Mouse (Mus musculus) CH12.LX (cell line): ENCODE results near the gene Aunip. TPM values are rescaled to one million over a fixed set of nuclear protein-coding genes. Genes with fewer than 3 reads are reported as not detected.

Experiments used
- DNase-seq: peaks from one replicate; pipeline ENCODE4 v3.0.0-alpha.2; 2013; ENCODE audit errors: extremely low read depth
- H3K27ac ChIP-seq: 2 replicates; pipeline ENCODE4 v1.5.1; 2012; ENCODE audit warnings: low read depth, mild to moderate bottlenecking, control low read depth, moderate library complexity; ENCODE audit not compliant: insufficient read depth
- H3K27me3 ChIP-seq: replicated peaks from 2 replicates; pipeline ENCODE3; 2012; ENCODE audit warnings: inconsistent platforms
- H3K36me3 ChIP-seq, 2 experiments: replicated peaks in 1 of 2; 2 replicates each; pipeline versions ENCODE3 to v1.6.1; 2012; ENCODE audit warnings: inconsistent platforms in 1 of 2, low read length in 1 of 2, mild to moderate bottlenecking in 1 of 2, mixed read lengths in 1 of 2, moderate library complexity in 1 of 2; ENCODE audit not compliant: control insufficient read depth in 1 of 2, insufficient read depth in 1 of 2
- H3K4me1 ChIP-seq, 2 experiments: 2 replicates each; pipeline ENCODE4 v1.6.1; 2012; ENCODE audit warnings: inconsistent platforms in 1 of 2, moderate library complexity in 1 of 2; ENCODE audit not compliant: insufficient read depth in 2 of 2, control insufficient read depth in 1 of 2
- H3K4me2 ChIP-seq: 2 replicates; pipeline ENCODE4 v1.6.1; 2012; ENCODE audit warnings: low read depth, mild to moderate bottlenecking, control low read depth; ENCODE audit not compliant: poor library complexity, insufficient read depth, severe bottlenecking
- H3K4me3 ChIP-seq, 3 experiments: fragments of 150-350 bp in 1 of 3; sonication (generic) in 1 of 3; replicated peaks in 1 of 3; 2 replicates each; pipeline versions ENCODE3 to v1.5.1; 2011 to 2012; ENCODE audit warnings: low read depth in 2 of 3, low read length in 2 of 3, mild to moderate bottlenecking in 2 of 3, moderate library complexity in 2 of 3, control low read depth in 1 of 3, improper control_type of control experiment in 1 of 3, inconsistent platforms in 1 of 3, mixed read lengths in 1 of 3; ENCODE audit not compliant: poor library complexity in 1 of 3
- H3K79me2 ChIP-seq: replicated peaks from 2 replicates; pipeline ENCODE4 v1.6.1; 2012; ENCODE audit warnings: mild to moderate bottlenecking, moderate library complexity; ENCODE audit not compliant: control insufficient read depth, poor library complexity, insufficient read depth, severe bottlenecking; ENCODE audit errors: extremely low read depth
- H3K9ac ChIP-seq: 2 replicates; pipeline ENCODE4 v1.6.1; 2012; ENCODE audit warnings: low read depth, mild to moderate bottlenecking, control low read depth, moderate library complexity; ENCODE audit not compliant: insufficient read depth
- H3K9me3 ChIP-seq: replicated peaks from 2 replicates; pipeline ENCODE3; 2012; ENCODE audit warnings: low read length, inconsistent platforms, mixed read lengths
- KAT2A ChIP-seq: IDR thresholded peaks from 2 replicates; pipeline ENCODE4 v1.6.1; 2012; ENCODE audit warnings: low read length, improper control_type of control experiment, inconsistent platforms; ENCODE audit not compliant: insufficient replicate concordance
- MEF2A ChIP-seq: IDR thresholded peaks from 2 replicates; pipeline ENCODE4 v1.6.1; 2014; ENCODE audit warnings: low read depth, mild to moderate bottlenecking, inconsistent platforms, low read length, improper control_type of control experiment, borderline replicate concordance
- POLR2AphosphoS2 ChIP-seq: IDR thresholded peaks from 2 replicates; pipeline ENCODE4 v1.6.1; 2011; ENCODE audit warnings: low read depth, low read length, improper control_type of control experiment
- TCF12 ChIP-seq: IDR thresholded peaks from 2 replicates; pipeline ENCODE4 v1.6.1; 2014; ENCODE audit warnings: low read depth, mild to moderate bottlenecking, inconsistent platforms, low read length, improper control_type of control experiment
- USF2 ChIP-seq: conservative IDR thresholded peaks from 2 replicates; pipeline ENCODE4 v1.6.1; 2011; ENCODE audit warnings: low read depth, low read length, improper control_type of control experiment
- dilution Hi-C: fragments of 300-500 bp; cut with MboI; formaldehyde crosslinking; loops from 2 replicates; pipeline ENCODE4 v1.14.3; 2020; ENCODE audit warnings: low sequenced_read_pairs; ENCODE audit not compliant: extremely low pct_unique_long_range_greater_than_20kb, extremely low pct_ligation_motif_present
- in situ Hi-C: fragments of 300-500 bp; cut with MboI; formaldehyde crosslinking; loops from 3 replicates; pipeline ENCODE4 v1.14.3; 2019; ENCODE audit warnings: low sequenced_read_pairs, low pct_ligation_motif_present, low pct_unique_long_range_greater_than_20kb, mixed read lengths
- polyA plus RNA-seq: library from polyadenylated mRNA; unstranded; fragments of >175 nt; gene quantifications from 2 replicates; pipeline ENCODE4 v1.2.1, GENCODE M21; 2012; ENCODE audit warnings: low read depth; ENCODE audit not compliant: insufficient read length
- total RNA-seq, 2 experiments: library from RNA; depleted of rRNA; stranded (reverse); fragments of 300-350 nt in 1 of 2; fragments of >200 nt in 1 of 2; gene quantifications; 2 replicates each; pipeline ENCODE4 v1.2.3; 2012 to 2014

Aunip gene
- total and polyA plus RNA-seq, 3 experiments, result 11.5 to 14.9 (median 11.7) TPM

DNA sequence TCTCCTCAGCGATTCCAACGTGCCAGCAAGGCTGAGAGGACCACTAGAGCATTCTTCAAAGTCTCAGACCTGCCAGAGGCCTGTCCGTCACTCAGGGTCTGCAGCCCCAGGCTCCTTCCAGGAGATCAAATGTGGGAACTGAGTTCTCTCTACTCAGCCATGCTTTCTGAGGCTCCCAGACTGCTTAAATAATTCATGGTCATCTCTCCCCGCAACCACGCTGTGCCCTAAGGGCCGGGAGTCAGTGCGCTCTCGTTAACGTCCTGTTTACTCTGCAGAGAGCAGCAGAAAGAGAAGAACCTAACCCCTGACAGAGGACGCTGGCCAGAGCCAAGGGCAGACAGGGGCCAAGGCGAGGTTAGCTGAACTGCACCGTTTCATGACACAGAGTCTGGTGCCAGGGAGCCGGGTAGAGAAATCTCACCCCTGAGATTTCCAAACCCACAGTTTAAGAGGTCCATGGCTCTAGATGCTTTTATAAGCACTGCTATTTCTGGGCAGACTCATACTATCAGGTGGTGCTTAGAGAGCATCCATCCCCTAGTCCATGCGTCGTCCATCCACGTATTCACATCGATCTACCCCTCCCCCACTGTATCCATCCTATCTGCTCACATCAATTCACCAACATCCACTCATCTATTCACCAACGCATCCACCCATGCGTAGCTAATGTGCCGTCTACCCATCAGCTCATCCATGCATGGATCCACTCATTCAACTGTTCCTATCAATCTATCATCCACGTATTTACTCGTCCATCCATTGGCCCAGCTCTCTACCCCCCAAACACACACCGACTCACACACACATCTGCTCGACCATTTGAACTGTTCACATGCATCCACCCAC lies 61.9 kb downstream of the Aunip start:
- no peaks in the 10 kb centered on the region for H3K9me3 ChIP-seq
- H3K4me2 ChIP-seq, result no peak overlapping the region
- no peak overlapping the region for H3K27ac ChIP-seq
- H3K36me3 ChIP-seq, result no peaks in the 10 kb centered on the region
- dilution Hi-C loops, result no loop called here
- no peak for DNase-seq
- in situ Hi-C loops, result no loop called here
- peaks cover 3 to 9% of the 10 kb centered on the region in 2 experiments; a peak in 2 of 4 replicates for H3K4me1 ChIP-seq
- TF ChIP-seq USF2 (no peak), POLR2AphosphoS2 (no peak), KAT2A (no peak), TCF12 (no peak), MEF2A (no peak)
- no peaks in the 10 kb centered on the region for H3K79me2 ChIP-seq
- H3K4me3 ChIP-seq, result no peak overlapping the region
- H3K27me3 ChIP-seq, result no peaks in the 10 kb centered on the region
- H3K9ac ChIP-seq, result no peak overlapping the region

Other genes starting within 250 kb of the Aunip start
- gene Pdik1l, start 223.1 kb upstream of the Aunip start, total RNA-seq (2012; rRNA removed), result 14.6 and 16.1 TPM in 2 replicates
- 13.7 and 14.8 TPM in 2 replicates for gene Pdik1l, start 223.1 kb upstream of the Aunip start, total RNA-seq (2014; rRNA removed)
- 12.1 and 15.6 TPM in 2 replicates for gene Pdik1l, start 223.1 kb upstream of the Aunip start, polyA plus RNA-seq
- 0.25 TPM in 1 of 2 replicates, not detected in the other for gene Trim63, start 195.9 kb upstream of the Aunip start, total RNA-seq (2012; rRNA removed)
- gene Trim63, start 195.9 kb upstream of the Aunip start, total RNA-seq (2014; rRNA removed), result 0.16 TPM in 1 of 2 replicates, not detected in the other
- 0.38 and 0.49 TPM in 2 replicates for gene Trim63, start 195.9 kb upstream of the Aunip start, polyA plus RNA-seq
- gene Slc30a2, start 167.8 kb upstream of the Aunip start, total RNA-seq (2012; rRNA removed), result 8.9 and 9.7 TPM in 2 replicates
- gene Slc30a2, start 167.8 kb upstream of the Aunip start, total RNA-seq (2014; rRNA removed), result 4.5 and 5.1 TPM in 2 replicates
- 22.4 and 23.6 TPM in 2 replicates for gene Slc30a2, start 167.8 kb upstream of the Aunip start, polyA plus RNA-seq
- 1.0 and 4.5 TPM in 2 replicates for gene Extl1, start 127.1 kb upstream of the Aunip start, total RNA-seq (2012; rRNA removed)
- gene Extl1, start 127.1 kb upstream of the Aunip start, total RNA-seq (2014; rRNA removed), result 0.36 and 0.54 TPM in 2 replicates
- gene Extl1, start 127.1 kb upstream of the Aunip start, polyA plus RNA-seq, result 1.6 TPM in 2 replicates
- 10.5 and 10.7 TPM in 2 replicates for gene Pafah2, start 114.7 kb upstream of the Aunip start, total RNA-seq (2012; rRNA removed)
- 8.9 and 10.6 TPM in 2 replicates for gene Pafah2, start 114.7 kb upstream of the Aunip start, total RNA-seq (2014; rRNA removed)
- 9.1 and 10.4 TPM in 2 replicates for gene Pafah2, start 114.7 kb upstream of the Aunip start, polyA plus RNA-seq
- gene Stmn1, start 42.7 kb upstream of the Aunip start, total RNA-seq (2012; rRNA removed), result 39.4 and 48.0 TPM in 2 replicates
- 31.2 and 33.6 TPM in 2 replicates for gene Stmn1, start 42.7 kb upstream of the Aunip start, total RNA-seq (2014; rRNA removed)
- gene Stmn1, start 42.7 kb upstream of the Aunip start, polyA plus RNA-seq, result 34.7 and 38.3 TPM in 2 replicates
- 1.3 and 2.7 TPM in 2 replicates for gene Paqr7, start 14.3 kb upstream of the Aunip start, total RNA-seq (2012; rRNA removed)
- 0.43 and 0.55 TPM in 2 replicates for gene Paqr7, start 14.3 kb upstream of the Aunip start, total RNA-seq (2014; rRNA removed)
- 0.74 and 0.89 TPM in 2 replicates for gene Paqr7, start 14.3 kb upstream of the Aunip start, polyA plus RNA-seq
- gene Mtfr1l, start 24.4 kb downstream of the Aunip start, total RNA-seq (2012; rRNA removed), result 16.2 and 19.5 TPM in 2 replicates
- gene Mtfr1l, start 24.4 kb downstream of the Aunip start, total RNA-seq (2014; rRNA removed), result 27.8 and 34.0 TPM in 2 replicates
- 33.2 and 36.5 TPM in 2 replicates for gene Mtfr1l, start 24.4 kb downstream of the Aunip start, polyA plus RNA-seq
- 0.38 and 0.64 TPM in 2 replicates for gene Selenon, start 41.2 kb downstream of the Aunip start, total RNA-seq (2012; rRNA removed)
- 0.24 and 0.27 TPM in 2 replicates for gene Selenon, start 41.2 kb downstream of the Aunip start, total RNA-seq (2014; rRNA removed)
- gene Selenon, start 41.2 kb downstream of the Aunip start, polyA plus RNA-seq, result 0.65 and 1.0 TPM in 2 replicates
- 0.04 TPM in 2 replicates for gene Man1c1, start 193.3 kb downstream of the Aunip start, total RNA-seq (2012; rRNA removed)
- 0.09 and 0.20 TPM in 2 replicates for gene Man1c1, start 193.3 kb downstream of the Aunip start, total RNA-seq (2014; rRNA removed)
- gene Man1c1, start 193.3 kb downstream of the Aunip start, polyA plus RNA-seq, result 0.42 and 0.44 TPM in 2 replicates